In the genomic region with DNA sequence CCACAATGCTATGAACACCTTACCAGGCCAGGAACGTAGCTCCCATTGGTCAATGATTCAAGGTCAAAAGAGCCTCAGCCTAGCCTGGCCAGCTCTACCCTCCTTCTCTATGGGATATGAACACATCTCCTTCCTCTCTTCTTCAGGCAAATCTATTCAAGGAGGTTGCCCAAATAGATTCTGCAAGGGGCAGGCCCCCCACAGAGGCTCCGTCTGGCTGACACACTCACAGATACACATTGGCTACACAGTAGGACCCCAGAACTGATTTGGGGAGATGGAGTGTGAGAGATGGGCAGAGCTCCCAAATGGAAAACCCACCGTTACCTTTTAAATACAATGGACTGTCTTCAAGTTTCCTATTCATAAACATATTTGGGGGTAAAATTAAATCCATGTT, we compare ENCODE assay signal across 30 mouse cellular contexts.
"Had no signal": no experiment of that assay in that cellular context is flagged by ENCODE, and none has a peak within 500 bp of the region (broad histone marks: within the 10 kb centered on the region; RNA-seq: fewer than 3 reads in every experiment).

No protein-coding gene starts in this region.

- H3K27ac ChIP-seq: heart, embryonic 13.5 days; heart, embryonic 15.5 days; hindbrain, embryonic 10.5 days; hindbrain, embryonic 12.5 days; hindbrain, embryonic 13.5 days; hindbrain, embryonic 14.5 days; hindbrain, embryonic 15.5 days; hindbrain, postnatal 0 days; intestine, embryonic 15.5 days; kidney, embryonic 15.5 days; kidney, postnatal 0 days; layer of hippocampus, adult 2 months; left cerebral cortex, adult 2 months had no signal

- H3K4me3 ChIP-seq: heart, embryonic 12.5 days; heart, embryonic 13.5 days; heart, embryonic 15.5 days; hindbrain, embryonic 10.5 days; hindbrain, embryonic 12.5 days; hindbrain, embryonic 13.5 days; hindbrain, embryonic 15.5 days; intestine, embryonic 15.5 days; kidney, embryonic 15.5 days; layer of hippocampus, adult 2 months; left cerebral cortex, adult 2 months had no signal

- H3K4me1 ChIP-seq: heart, embryonic 12.5 days; heart, embryonic 13.5 days; heart, embryonic 15.5 days; hindbrain, embryonic 10.5 days; hindbrain, embryonic 12.5 days; hindbrain, embryonic 13.5 days; hindbrain, embryonic 15.5 days; intestine, embryonic 15.5 days had no signal

- DNase-seq: heart, postnatal 10 days; heart, postnatal 14 days; heart, postnatal 36 days; heart, postnatal 4 days; kidney, adult 11 months; kidney, adult 18-20 months; kidney, adult 2 months; kidney, adult 8-10 months; kidney, adult 9 months; kidney, postnatal 10 days; kidney, postnatal 14 days; kidney, postnatal 25 days; kidney, postnatal 36 days; kidney, postnatal 4 days; layer of hippocampus, adult 9-11 months; layer of hippocampus, postnatal 36 days had no signal

- H3K27me3 ChIP-seq: heart, embryonic 12.5 days; heart, embryonic 13.5 days; heart, embryonic 15.5 days; hindbrain, embryonic 12.5 days; hindbrain, embryonic 13.5 days; hindbrain, embryonic 15.5 days; intestine, embryonic 15.5 days; kidney, embryonic 15.5 days had no signal
